Mouse (Mus musculus): ENCODE measurements around the gene Cpsf4l. TPM values are rescaled to one million over a fixed set of nuclear protein-coding genes. Genes with fewer than 3 reads are reported as not detected.

Cpsf4l gene
- polyA plus RNA-seq, 1 experiment, result not detected

- no peak for TF ChIP-seq GATA1 (IDR thresholded peaks at IDR 0.05; ENCODE audit: low read length)
- TF ChIP-seq TAL1 (IDR thresholded peaks at IDR 0.05; ENCODE audit: low read length), result no peak
- Histone ChIP-seq H3K4me1 (ENCODE audit: control insufficient read depth) (peaks cover 30% of the 10 kb centered on the region), H3K36me3 (ENCODE audit: control insufficient read depth) (peaks cover 89% of the 10 kb centered on the region), H3K9me3 (ENCODE audit: control insufficient read depth, low read length) (no peaks in the 10 kb centered on the region), H3K27me3 (ENCODE audit: control insufficient read depth) (no peaks in the 10 kb centered on the region), H3K4me3 (replicated peaks) (no peak overlapping the region)
These were observed 55.1 kb downstream of the Cpsf4l start for GRCm38 (mm10) chr11:113654561-113655270.

- Histone ChIP-seq H3K36me3 (ENCODE audit: control insufficient read depth) (peaks cover 83% of the 10 kb centered on the region), H3K9me3 (ENCODE audit: control insufficient read depth, low read length) (no peaks in the 10 kb centered on the region), H3K4me3 (replicated peaks) (no peak overlapping the region), H3K27me3 (ENCODE audit: control insufficient read depth) (no peaks in the 10 kb centered on the region), H3K4me1 (ENCODE audit: control insufficient read depth) (peaks cover 32% of the 10 kb centered on the region)
- no peak for TF ChIP-seq TAL1 (IDR thresholded peaks at IDR 0.05; ENCODE audit: low read length)
- TF ChIP-seq GATA1 (IDR thresholded peaks at IDR 0.05; ENCODE audit: low read length), result no peak
These were observed 55.7 kb downstream of the Cpsf4l start for GRCm38 (mm10) chr11:113654105-113654504.

GRCm38 (mm10) chr11:113652516-113652915 lies 57.3 kb downstream of the Cpsf4l start:
- TF ChIP-seq GATA1 (IDR thresholded peaks at IDR 0.05; ENCODE audit: low read length), result no peak
- TF ChIP-seq TAL1 (IDR thresholded peaks at IDR 0.05; ENCODE audit: low read length), result no peak
- Histone ChIP-seq H3K36me3 (ENCODE audit: control insufficient read depth) (peaks cover 67% of the 10 kb centered on the region), H3K4me3 (replicated peaks) (no peak overlapping the region), H3K27me3 (ENCODE audit: control insufficient read depth) (peaks cover 2% of the 10 kb centered on the region; the same call in 1 of the 2 replicates), H3K9me3 (ENCODE audit: control insufficient read depth, low read length) (no peaks in the 10 kb centered on the region), H3K4me1 (ENCODE audit: control insufficient read depth) (peaks cover 47% of the 10 kb centered on the region)

- no peak for TF ChIP-seq TAL1 (IDR thresholded peaks at IDR 0.05; ENCODE audit: low read length)
- no peak for TF ChIP-seq GATA1 (IDR thresholded peaks at IDR 0.05; ENCODE audit: low read length)
- Histone ChIP-seq H3K27me3 (ENCODE audit: control insufficient read depth) (peaks cover 3% of the 10 kb centered on the region; the same call in 1 of the 2 replicates), H3K9me3 (ENCODE audit: control insufficient read depth, low read length) (no peaks in the 10 kb centered on the region), H3K4me3 (replicated peaks) (peak overlapping the region; percentile 91), H3K36me3 (ENCODE audit: control insufficient read depth) (peaks cover 61% of the 10 kb centered on the region), H3K4me1 (ENCODE audit: control insufficient read depth) (peaks cover 47% of the 10 kb centered on the region)
These were observed 57.9 kb downstream of the Cpsf4l start for GRCm38 (mm10) chr11:113651907-113652273.

- Histone ChIP-seq H3K27me3 (ENCODE audit: control insufficient read depth) (peaks cover 3% of the 10 kb centered on the region; the same call in 1 of the 2 replicates), H3K4me1 (ENCODE audit: control insufficient read depth) (peaks cover 44% of the 10 kb centered on the region), H3K36me3 (ENCODE audit: control insufficient read depth) (peaks cover 55% of the 10 kb centered on the region), H3K9me3 (ENCODE audit: control insufficient read depth, low read length) (no peaks in the 10 kb centered on the region), H3K4me3 (replicated peaks) (peak overlapping the region; percentile 91)
- peak; percentile 77 for TF ChIP-seq TAL1 (IDR thresholded peaks at IDR 0.05; ENCODE audit: low read length)
- TF ChIP-seq GATA1 (IDR thresholded peaks at IDR 0.05; ENCODE audit: low read length), result 0 out of 2 replicates have a peak, but pooled peaks have one; percentile 35
These were observed 58.5 kb downstream of the Cpsf4l start for GRCm38 (mm10) chr11:113651206-113651906.

GRCm38 (mm10) chr11:113649353-113650210 lies 60.2 kb downstream of the Cpsf4l start, which contains the start of gene Slc39a11:
TSS of gene Slc39a11 (minus strand) at chr11:113650079.
- Histone ChIP-seq H3K4me1 (ENCODE audit: control insufficient read depth) (peaks cover 44% of the 10 kb centered on the region), H3K4me3 (replicated peaks) (peak within 1 kb of the TSS; percentile 91), H3K27me3 (ENCODE audit: control insufficient read depth) (peaks cover 3% of the 10 kb centered on the region), H3K36me3 (ENCODE audit: control insufficient read depth) (peaks cover 37% of the 10 kb centered on the region), H3K9me3 (ENCODE audit: control insufficient read depth, low read length) (no peaks in the 10 kb centered on the region)
- TF ChIP-seq TAL1 (IDR thresholded peaks at IDR 0.05; ENCODE audit: low read length) (no peak), GATA1 (IDR thresholded peaks at IDR 0.05; ENCODE audit: low read length) (no peak)

- peaks cover 3% of the 10 kb centered on the region for H3K27me3 ChIP-seq (ENCODE audit: control insufficient read depth)
- peak within 1 kb of the TSS; percentile 91 for H3K4me3 ChIP-seq (replicated peaks)
- peaks cover 44% of the 10 kb centered on the region for H3K4me1 ChIP-seq (ENCODE audit: control insufficient read depth)
- no peaks in the 10 kb centered on the region for H3K9me3 ChIP-seq (ENCODE audit: control insufficient read depth, low read length)
- peaks cover 30% of the 10 kb centered on the region for H3K36me3 ChIP-seq (ENCODE audit: control insufficient read depth)
- TF ChIP-seq GATA1 (IDR thresholded peaks at IDR 0.05; ENCODE audit: low read length) (no peak), TAL1 (IDR thresholded peaks at IDR 0.05; ENCODE audit: low read length) (no peak)
These were observed 61.0 kb downstream of the Cpsf4l start, which contains the start of gene Cog1 for GRCm38 (mm10) chr11:113648690-113649352. TSS of gene Cog1 (plus strand) at chr11:113649169.

Other genes starting within 250 kb of the Cpsf4l start
- gene Sstr2, start 90.7 kb downstream of the Cpsf4l start, polyA plus RNA-seq (2012), result not detected in 2 replicates
- gene Cog1, start 60.8 kb downstream of the Cpsf4l start, polyA plus RNA-seq (2012), result 4.4 and 4.5 TPM in 2 replicates
- gene Slc39a11, start 59.9 kb downstream of the Cpsf4l start, polyA plus RNA-seq (2012), result 0.04 and 0.08 TPM in 2 replicates
- 46.7 and 53.9 TPM in 2 replicates for gene Fam104a, start 25.9 kb downstream of the Cpsf4l start, polyA plus RNA-seq (2012)
- 0.38 and 0.43 TPM in 2 replicates for gene D11Wsu47e, start 25.6 kb downstream of the Cpsf4l start, polyA plus RNA-seq (2012)
- gene Cdc42ep4, start 41.9 kb upstream of the Cpsf4l start, polyA plus RNA-seq (2012), result 7.3 and 8.3 TPM in 2 replicates

Data from erythroblast, embryonic 14.5 days (primary cell).